Mouse (Mus musculus): ENCODE results near the gene Elk3. TPM values are rescaled to one million over a fixed set of nuclear protein-coding genes. Genes with fewer than 3 reads are reported as not detected.

Gene Elk3
- polyA plus RNA-seq, 1 experiment from 2014 or later, result 17.6 TPM

DNA sequence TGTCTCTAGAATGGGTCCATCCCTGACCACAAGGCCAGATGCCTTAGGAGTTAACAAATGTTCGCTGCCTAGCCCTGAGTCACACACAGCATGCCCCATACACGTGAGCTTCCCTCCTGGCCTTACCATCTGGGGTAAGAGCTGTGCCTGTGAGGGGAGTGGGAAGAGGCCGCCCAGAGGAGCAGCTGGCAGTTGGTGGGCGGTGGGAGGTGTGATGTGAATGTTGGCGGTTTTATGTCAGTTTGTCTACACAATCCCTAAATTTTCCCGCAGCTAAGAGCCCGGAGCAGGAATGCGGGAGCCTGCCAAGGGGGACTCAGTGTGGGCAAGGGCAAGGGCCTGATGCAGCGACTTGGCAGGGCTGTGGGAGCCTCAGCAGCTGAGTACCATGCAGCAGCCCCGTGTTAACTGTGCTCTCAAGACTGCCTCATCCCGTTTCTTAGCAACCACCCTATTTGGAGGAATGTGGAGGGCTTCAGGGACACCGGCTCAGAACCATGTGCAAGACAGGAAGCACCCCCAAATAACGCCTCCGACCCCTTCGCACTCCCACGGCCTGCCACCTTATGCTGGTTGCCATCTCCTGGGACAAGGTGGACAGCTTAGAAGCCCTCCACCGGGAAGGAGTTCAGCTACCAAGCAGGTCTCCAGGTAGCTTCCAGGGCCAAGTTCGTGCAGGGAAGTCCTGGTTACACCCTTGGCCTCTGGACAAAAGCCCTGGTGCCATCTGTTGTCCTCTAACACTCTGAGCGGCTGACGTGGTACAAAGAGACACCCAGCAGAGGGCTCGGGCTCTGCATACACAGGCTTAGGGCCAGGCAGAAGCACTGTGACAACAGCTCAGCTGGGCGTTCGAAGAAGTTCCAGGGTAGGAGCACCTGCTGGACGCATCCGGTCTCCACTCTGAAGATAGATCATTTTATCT is 35.5 kb downstream of the Elk3 start:
- DNase-seq (ENCODE audit: low spot score) (no peak), ATAC-seq (replicated peaks; ENCODE audit: low FRiP score) (no peak)
- Histone ChIP-seq H3K9me3 (ENCODE audit: control insufficient read depth, low read length) (no peaks in the 10 kb centered on the region), H3K27me3 (replicated peaks; ENCODE audit: control insufficient read depth, insufficient read depth, low read length) (no peaks in the 10 kb centered on the region), H3K4me2 (no peak overlapping the region), H3K36me3 (ENCODE audit: control insufficient read depth, insufficient read depth, low read length) (no peaks in the 10 kb centered on the region; the same call in 1 of the 2 replicates), H3K4me1 (replicated peaks; ENCODE audit: control insufficient read depth, insufficient read depth, low read length) (peaks cover 8% of the 10 kb centered on the region; the same call in 1 of the 2 replicates), H3K9ac (ENCODE audit: low read depth, low read length) (no peak overlapping the region), H3K27ac (ENCODE audit: low read depth, low read length) (no peak overlapping the region), H3K4me3 (ENCODE audit: low read depth, low read length) (no peak overlapping the region)
- WGBS, result 70% methylated on average over 25 of the region's 25 CpGs

DNA sequence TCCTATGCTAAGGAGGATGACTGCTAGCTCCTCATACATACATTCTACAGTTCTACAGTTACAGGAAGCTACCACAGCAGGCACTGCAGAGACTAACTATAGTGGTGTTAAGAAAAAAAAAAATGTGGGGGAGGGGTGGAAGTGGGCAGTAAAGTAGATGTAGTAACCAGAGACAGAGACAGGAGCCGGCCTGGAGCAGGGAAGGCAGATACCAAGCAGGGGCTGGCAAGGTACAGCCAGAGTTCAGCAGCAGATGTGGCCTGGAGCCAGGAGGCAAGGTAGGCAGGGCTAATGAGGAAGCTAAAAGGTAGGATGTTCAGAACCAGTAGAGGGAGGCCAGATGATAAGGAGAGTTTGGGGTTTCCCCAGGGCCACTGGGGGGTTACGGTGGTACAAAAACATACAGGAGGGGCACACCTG is 36.6 kb downstream of the Elk3 start:
- Histone ChIP-seq H3K27ac (ENCODE audit: low read depth, low read length) (no peak overlapping the region), H3K4me1 (replicated peaks; ENCODE audit: control insufficient read depth, insufficient read depth, low read length) (peaks cover 8% of the 10 kb centered on the region; the same call in 1 of the 2 replicates), H3K27me3 (replicated peaks; ENCODE audit: control insufficient read depth, insufficient read depth, low read length) (no peaks in the 10 kb centered on the region), H3K4me3 (ENCODE audit: low read depth, low read length) (no peak overlapping the region), H3K9ac (ENCODE audit: low read depth, low read length) (no peak overlapping the region), H3K36me3 (ENCODE audit: control insufficient read depth, insufficient read depth, low read length) (no peaks in the 10 kb centered on the region; the same call in 1 of the 2 replicates), H3K4me2 (no peak overlapping the region), H3K9me3 (ENCODE audit: control insufficient read depth, low read length) (no peaks in the 10 kb centered on the region)
- DNase-seq (ENCODE audit: low spot score) (no peak), ATAC-seq (replicated peaks; ENCODE audit: low FRiP score) (no peak)
- 49% methylated on average over 2 of the region's 2 CpGs for WGBS

DNA sequence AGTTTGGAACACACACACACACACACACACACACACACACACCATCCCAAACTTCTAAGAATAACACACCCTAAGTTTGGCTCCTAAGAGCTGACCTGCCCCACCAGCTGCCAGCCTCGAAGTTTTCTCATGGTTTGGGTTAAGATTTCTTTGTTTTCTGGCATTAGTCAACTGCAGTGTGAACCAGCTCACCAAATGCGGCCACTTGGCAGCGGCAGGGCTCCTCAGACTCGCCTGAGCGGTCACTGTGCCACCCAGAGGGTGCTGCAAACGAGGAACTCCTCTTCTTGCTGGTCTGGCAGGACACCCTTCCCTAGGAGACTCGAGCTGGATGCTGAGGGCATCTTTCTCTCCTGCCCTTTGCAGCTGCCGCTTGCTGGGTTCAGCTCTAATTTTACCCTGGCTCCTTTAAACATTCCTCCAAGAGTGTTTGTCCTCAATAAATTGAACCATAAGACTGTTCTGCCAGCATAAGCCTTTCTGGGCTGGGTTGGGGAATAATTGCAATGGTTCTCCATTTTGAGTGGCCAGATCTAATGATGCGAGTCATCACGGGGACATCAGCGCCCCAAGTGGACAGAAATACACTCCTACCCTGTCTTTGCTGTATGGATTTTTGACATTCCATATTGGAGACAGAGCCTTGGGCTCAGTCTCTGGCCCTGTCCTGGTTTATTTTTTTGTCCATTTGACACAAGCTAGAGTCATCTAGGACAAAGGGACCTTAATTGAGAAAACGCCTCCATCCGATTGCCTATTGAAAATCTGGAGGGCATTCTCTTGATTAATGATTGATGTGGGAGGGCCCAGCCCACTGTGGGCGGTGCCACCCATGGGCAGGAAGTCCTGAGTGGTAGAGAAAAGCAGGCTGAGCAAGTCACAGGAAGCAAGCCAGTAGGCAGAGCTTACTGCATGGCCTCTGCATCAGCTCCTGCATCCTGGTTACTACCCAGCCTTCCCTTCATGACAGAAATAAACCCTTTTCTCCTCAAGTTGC is 37.7 kb downstream of the Elk3 start:
- H3K27me3 ChIP-seq (replicated peaks; ENCODE audit: control insufficient read depth, insufficient read depth, low read length), result no peaks in the 10 kb centered on the region
- H3K4me1 ChIP-seq (replicated peaks; ENCODE audit: control insufficient read depth, insufficient read depth, low read length), result peaks cover 8% of the 10 kb centered on the region; the same call in 1 of the 2 replicates
- 79% methylated on average over 14 of the region's 14 CpGs for WGBS
- no peaks in the 10 kb centered on the region for H3K36me3 ChIP-seq (ENCODE audit: control insufficient read depth, insufficient read depth, low read length)
- H3K9ac ChIP-seq (ENCODE audit: low read depth, low read length), result no peak overlapping the region
- DNase-seq (ENCODE audit: low spot score) (no peak), ATAC-seq (replicated peaks; ENCODE audit: low FRiP score) (no peak)
- H3K27ac ChIP-seq (ENCODE audit: low read depth, low read length), result no peak overlapping the region
- no peak overlapping the region for H3K4me2 ChIP-seq
- H3K4me3 ChIP-seq (ENCODE audit: low read depth, low read length), result no peak overlapping the region
- no peaks in the 10 kb centered on the region for H3K9me3 ChIP-seq (ENCODE audit: control insufficient read depth, low read length)

DNA sequence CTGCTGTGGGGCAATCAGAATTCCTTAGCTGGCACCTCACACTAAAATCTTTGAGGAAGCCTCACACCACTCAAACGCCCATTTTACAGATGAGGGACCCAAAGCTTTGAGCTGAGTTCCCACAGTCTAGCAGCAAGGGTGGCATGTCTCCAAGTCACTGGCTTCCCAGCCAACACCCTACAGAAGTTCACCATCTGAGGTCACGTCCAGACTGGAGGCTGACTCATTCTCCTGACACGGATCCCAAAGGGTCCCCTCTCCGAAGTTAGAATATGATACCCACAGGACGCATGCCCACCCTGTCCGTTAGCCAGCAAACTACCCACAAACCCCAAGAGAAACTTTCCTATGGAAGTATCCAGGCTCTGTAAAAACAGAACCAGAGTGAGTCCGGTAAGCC is 39.1 kb downstream of the Elk3 start:
- no peak overlapping the region for H3K4me2 ChIP-seq
- no peak for ATAC-seq (replicated peaks; ENCODE audit: low FRiP score)
- DNase-seq (ENCODE audit: low spot score), result no peak
- H3K9ac ChIP-seq (ENCODE audit: low read depth, low read length), result no peak overlapping the region
- no peaks in the 10 kb centered on the region for H3K36me3 ChIP-seq (ENCODE audit: control insufficient read depth, insufficient read depth, low read length)
- WGBS, result 86% methylated on average over 7 of the region's 7 CpGs
- H3K27ac ChIP-seq (ENCODE audit: low read depth, low read length), result no peak overlapping the region
- H3K9me3 ChIP-seq (ENCODE audit: control insufficient read depth, low read length), result no peaks in the 10 kb centered on the region
- peaks cover 8% of the 10 kb centered on the region; the same call in 1 of the 2 replicates for H3K4me1 ChIP-seq (replicated peaks; ENCODE audit: control insufficient read depth, insufficient read depth, low read length)
- no peak overlapping the region for H3K4me3 ChIP-seq (ENCODE audit: low read depth, low read length)
- H3K27me3 ChIP-seq (replicated peaks; ENCODE audit: control insufficient read depth, insufficient read depth, low read length), result no peaks in the 10 kb centered on the region

DNA sequence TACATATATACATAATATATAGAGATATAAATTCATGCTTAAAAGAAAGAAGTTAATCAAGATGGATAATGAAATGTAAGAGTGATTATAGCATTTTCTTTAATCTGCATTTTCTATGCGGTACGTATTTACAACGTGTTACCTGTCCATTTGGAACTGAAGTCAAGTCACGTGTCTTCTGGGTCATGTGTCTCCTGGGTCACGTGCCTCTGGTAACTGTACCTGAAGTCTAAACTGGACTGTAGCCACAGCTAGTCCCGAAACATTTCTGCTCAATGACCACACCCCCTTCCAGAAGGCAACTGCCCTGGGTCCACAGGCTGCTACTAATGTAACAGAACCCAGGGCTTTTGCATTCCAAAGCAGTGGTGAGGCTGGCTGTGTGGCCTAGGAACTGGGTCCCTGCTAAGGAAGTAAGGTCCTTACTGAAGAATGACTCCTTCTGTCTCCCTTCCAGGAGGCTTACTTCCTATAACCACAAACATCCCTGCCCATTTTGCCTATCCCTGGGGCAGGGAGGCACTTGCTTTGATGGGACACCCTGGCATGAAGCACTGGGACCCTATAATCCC is 40.0 kb downstream of the Elk3 start:
- Histone ChIP-seq H3K4me1 (replicated peaks; ENCODE audit: control insufficient read depth, insufficient read depth, low read length) (0 out of 2 replicates have a peak, but pooled peaks cover 4% of the 10 kb centered on the region), H3K27ac (ENCODE audit: low read depth, low read length) (no peak overlapping the region), H3K9me3 (ENCODE audit: control insufficient read depth, low read length) (no peaks in the 10 kb centered on the region), H3K4me2 (no peak overlapping the region), H3K4me3 (ENCODE audit: low read depth, low read length) (no peak overlapping the region), H3K36me3 (ENCODE audit: control insufficient read depth, insufficient read depth, low read length) (no peaks in the 10 kb centered on the region; the same call in 1 of the 2 replicates), H3K27me3 (replicated peaks; ENCODE audit: control insufficient read depth, insufficient read depth, low read length) (no peaks in the 10 kb centered on the region), H3K9ac (ENCODE audit: low read depth, low read length) (no peak overlapping the region)
- ATAC-seq (replicated peaks; ENCODE audit: low FRiP score) (no peak), DNase-seq (ENCODE audit: low spot score) (no peak)
- 89% methylated on average over 6 of the region's 6 CpGs for WGBS

DNA sequence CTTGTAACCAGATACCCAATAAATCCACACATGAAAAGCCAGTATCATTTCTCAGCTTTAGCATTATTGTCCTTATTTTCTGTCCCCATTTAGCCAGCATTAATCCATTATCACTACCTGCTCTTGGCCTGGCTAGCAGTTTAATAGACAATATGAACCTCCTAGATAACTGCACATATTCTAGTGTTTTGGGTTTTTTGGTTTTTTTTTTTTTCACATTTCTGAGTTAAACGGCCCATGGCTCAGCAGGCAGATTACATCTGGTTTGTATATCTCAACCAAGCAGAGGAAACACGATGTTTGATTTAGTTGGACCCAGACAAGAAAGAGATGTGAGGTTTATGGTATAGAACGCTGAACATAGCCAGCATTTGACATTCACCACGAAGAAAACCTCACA is 41.2 kb downstream of the Elk3 start:
- 57% methylated on average over 4 of the region's 4 CpGs for WGBS

DNA sequence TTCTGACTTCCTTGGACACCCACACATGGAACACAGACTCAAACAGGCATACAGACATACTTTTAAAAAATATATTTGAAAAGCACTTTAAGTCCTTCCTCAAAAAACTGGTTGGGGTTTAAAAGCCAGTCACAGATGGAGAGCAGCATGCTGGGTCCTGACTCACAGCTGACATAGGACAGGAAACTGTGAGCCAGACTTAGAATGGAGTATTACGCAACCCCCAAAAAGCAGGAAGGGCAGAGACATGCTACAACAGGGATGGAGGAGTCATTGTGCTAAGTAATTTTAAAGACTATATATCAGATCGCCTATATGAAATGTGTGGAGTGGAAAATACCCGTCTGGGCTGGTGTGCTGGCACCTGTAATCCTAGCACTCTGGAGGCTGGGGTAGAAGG is 42.6 kb downstream of the Elk3 start:
- Histone ChIP-seq H3K36me3 (ENCODE audit: control insufficient read depth, insufficient read depth, low read length) (peaks cover 2% of the 10 kb centered on the region; the same call in 1 of the 2 replicates), H3K4me2 (no peak overlapping the region), H3K4me3 (ENCODE audit: low read depth, low read length) (no peak overlapping the region), H3K9me3 (ENCODE audit: control insufficient read depth, low read length) (no peaks in the 10 kb centered on the region), H3K9ac (ENCODE audit: low read depth, low read length) (no peak overlapping the region), H3K4me1 (replicated peaks; ENCODE audit: control insufficient read depth, insufficient read depth, low read length) (no peaks in the 10 kb centered on the region), H3K27ac (ENCODE audit: low read depth, low read length) (no peak overlapping the region), H3K27me3 (replicated peaks; ENCODE audit: control insufficient read depth, insufficient read depth, low read length) (no peaks in the 10 kb centered on the region)
- DNase-seq (ENCODE audit: low spot score) (no peak), ATAC-seq (replicated peaks; ENCODE audit: low FRiP score) (no peak)
- WGBS, result 89% methylated on average over 3 of the region's 3 CpGs

More for the DNA sequence above, 41.2 kb downstream of the Elk3 start:
- H3K9ac ChIP-seq (ENCODE audit: low read depth, low read length), result no peak overlapping the region
- no peaks in the 10 kb centered on the region for H3K27me3 ChIP-seq (replicated peaks; ENCODE audit: control insufficient read depth, insufficient read depth, low read length)
- no peaks in the 10 kb centered on the region for H3K4me1 ChIP-seq (replicated peaks; ENCODE audit: control insufficient read depth, insufficient read depth, low read length)
- no peak for ATAC-seq (replicated peaks; ENCODE audit: low FRiP score)
- H3K4me3 ChIP-seq (ENCODE audit: low read depth, low read length), result no peak overlapping the region
- no peaks in the 10 kb centered on the region; the same call in 1 of the 2 replicates for H3K36me3 ChIP-seq (ENCODE audit: control insufficient read depth, insufficient read depth, low read length)
- H3K27ac ChIP-seq (ENCODE audit: low read depth, low read length), result no peak overlapping the region
- no peak for DNase-seq (ENCODE audit: low spot score)
- H3K9me3 ChIP-seq (ENCODE audit: control insufficient read depth, low read length), result no peaks in the 10 kb centered on the region
- H3K4me2 ChIP-seq, result no peak overlapping the region

DNA sequence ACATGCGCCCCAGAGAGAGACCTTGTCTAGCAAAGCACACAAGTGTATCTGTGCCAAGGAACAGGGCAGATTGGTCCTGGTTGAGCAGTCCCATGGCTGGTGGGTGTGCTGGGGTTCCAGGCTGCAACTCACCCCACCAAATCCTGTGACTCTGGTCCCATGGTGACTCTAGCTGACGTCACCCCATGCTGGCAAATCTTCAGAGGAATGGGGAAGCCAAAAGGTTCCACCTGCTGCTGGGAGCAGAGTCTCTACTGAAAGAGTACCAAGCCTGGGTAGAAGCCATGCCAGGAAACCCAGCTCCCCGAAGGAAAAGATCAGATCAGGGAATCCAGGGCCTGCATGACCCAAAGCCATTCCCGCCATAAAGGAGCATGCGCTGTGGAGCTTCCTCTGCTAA is 43.4 kb downstream of the Elk3 start:
- Histone ChIP-seq H3K36me3 (ENCODE audit: control insufficient read depth, insufficient read depth, low read length) (peaks cover 3% of the 10 kb centered on the region; the same call in 1 of the 2 replicates), H3K4me3 (ENCODE audit: low read depth, low read length) (no peak overlapping the region), H3K4me1 (replicated peaks; ENCODE audit: control insufficient read depth, insufficient read depth, low read length) (peaks cover 1% of the 10 kb centered on the region; the same call in 1 of the 2 replicates), H3K4me2 (no peak overlapping the region), H3K27ac (ENCODE audit: low read depth, low read length) (no peak overlapping the region), H3K9ac (ENCODE audit: low read depth, low read length) (no peak overlapping the region), H3K27me3 (replicated peaks; ENCODE audit: control insufficient read depth, insufficient read depth, low read length) (no peaks in the 10 kb centered on the region), H3K9me3 (ENCODE audit: control insufficient read depth, low read length) (no peaks in the 10 kb centered on the region)
- 88% methylated on average over 5 of the region's 5 CpGs for WGBS
- no peak for ATAC-seq (replicated peaks; ENCODE audit: low FRiP score)
- no peak for DNase-seq (ENCODE audit: low spot score)

Data from liver, embryonic 11.5 days (tissue).